Mouse (Mus musculus): ENCODE measurements around the gene Prpf38b.

The Prpf38b gene

DNA sequence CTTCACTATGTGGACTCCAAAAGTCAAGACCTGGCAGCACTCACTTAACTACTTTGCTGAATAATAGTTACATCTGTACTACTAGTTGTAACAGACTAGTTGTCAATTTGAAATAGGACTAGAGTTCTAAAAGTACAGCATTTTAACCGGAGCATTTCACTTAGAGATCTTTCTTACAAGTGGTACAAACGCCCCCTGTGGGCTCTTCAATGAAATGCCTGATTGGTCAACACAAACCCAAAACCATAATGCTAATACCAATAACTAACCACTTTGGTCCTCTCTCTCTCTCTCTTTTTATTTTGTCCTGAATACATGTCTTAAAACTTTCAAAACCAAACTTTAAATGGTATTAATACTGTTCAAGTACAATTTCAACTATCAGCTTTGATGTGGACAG lies 9.5 kb downstream of the Prpf38b start:
- CTCF ChIA-PET, result no interaction called here

DNA sequence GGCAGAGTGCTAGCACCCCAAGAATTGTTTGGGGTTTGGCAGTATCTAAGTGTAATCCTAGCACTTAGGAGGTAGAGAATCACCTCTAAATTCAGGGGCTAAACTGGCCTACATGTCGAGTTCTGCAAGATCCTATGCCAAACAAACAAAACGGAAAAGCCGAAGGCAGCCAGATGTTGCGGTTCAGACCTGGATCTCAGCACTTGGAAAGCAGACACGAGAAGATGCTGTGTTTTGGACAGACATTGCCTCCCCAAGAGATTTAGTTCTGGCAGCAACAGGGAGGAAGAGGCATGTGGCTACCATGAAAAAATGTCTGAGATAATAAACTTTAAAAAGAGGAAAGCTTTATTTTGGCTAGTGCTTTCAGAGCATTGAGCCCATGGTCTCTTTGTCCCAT lies 10.8 kb downstream of the Prpf38b start:
- CTCF ChIA-PET, result interaction anchor here (1.0 kb wide), 1 partner anchor 8 kb away, joined by 4 read pairs; no protein-coding TSS in a partner anchor

DNA sequence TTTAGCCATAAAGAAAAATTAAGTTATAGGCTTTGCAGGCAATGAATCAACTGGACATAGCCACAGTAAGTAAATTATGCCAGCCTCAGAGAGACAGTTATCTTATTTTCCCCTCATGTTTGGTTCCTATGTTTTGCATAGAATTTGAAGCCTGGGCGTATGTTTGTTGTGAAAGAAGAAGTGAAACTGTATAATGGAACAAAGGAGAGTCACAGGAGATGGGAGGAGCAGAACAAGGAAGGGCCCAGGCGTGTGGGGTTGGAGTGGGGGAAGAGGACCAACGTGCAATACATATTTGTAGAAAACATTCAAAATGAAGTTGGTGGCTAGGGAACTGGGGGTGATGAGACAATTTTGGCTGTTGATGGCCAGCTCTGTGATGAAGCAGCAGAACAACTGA lies 11.4 kb downstream of the Prpf38b start:
- CTCF ChIA-PET, result interaction anchor here (1.0 kb wide), 1 partner anchor 9 kb away, joined by 4 read pairs; no protein-coding TSS in a partner anchor

DNA sequence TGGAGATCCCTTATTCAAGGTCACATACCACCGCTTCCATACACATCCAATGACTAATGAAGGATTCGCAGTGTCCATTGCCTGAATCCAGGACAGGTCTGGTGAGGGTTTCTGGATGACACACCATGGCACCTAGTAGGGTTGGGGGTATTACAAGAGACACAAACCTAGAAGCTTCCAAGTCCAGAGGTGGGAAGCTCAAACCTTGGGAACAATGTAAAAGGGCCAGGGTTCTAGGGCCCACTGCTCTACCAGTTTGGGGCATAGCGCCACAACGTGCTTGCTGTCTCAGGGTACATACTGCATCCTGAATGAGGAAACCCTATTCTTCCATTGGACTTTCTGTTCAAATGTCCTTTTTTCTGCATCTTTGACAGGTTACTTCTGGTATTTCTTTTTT lies 12.9 kb downstream of the Prpf38b start:
- CTCF ChIA-PET, result interaction anchor here (1.0 kb wide), 1 partner anchor 24 kb away, joined by 3 read pairs; no protein-coding TSS in a partner anchor

DNA sequence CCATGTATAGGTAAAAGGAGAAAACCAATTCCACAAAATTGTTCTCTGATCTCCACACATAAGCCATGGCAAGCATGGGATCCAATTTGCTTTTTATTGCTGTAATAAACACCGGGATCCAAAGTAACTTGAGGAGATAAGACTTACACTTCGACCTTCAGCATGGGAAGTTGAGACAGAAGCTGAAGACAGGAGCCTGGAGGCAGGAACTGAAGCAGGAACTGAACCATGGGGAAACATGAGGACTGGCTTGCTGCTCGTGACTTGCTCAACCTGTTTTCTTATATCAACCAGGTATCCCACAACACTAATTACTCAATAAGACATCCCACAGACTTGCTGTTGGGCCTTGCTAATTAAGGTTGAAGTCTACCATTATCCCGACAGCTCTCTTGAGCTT lies 18.6 kb downstream of the Prpf38b start:
- CTCF ChIA-PET, result no interaction called here

DNA sequence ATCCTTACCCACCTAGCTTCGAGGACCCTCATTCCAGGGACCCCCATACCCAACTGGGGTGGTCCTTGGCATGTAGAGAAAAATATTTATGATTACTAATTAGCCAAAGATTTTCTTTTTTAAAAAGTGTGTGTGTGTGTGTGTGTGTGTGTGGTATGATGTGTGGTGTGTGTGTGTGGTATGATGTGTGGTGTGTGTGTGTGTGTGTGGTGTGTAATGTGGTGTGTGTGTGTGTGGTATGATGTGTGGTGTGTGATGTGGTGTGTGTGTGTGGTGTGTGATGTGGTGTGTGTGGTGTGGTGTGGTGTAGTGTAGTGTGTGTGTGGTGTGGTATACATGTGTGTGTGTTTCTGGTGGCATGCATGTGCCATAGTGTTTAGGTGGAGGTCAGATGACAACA lies 19.4 kb downstream of the Prpf38b start:
- CTCF ChIA-PET, result interaction anchor here (0.6 kb wide), 1 partner anchor 11 kb away, joined by 3 read pairs; no protein-coding TSS in a partner anchor

DNA sequence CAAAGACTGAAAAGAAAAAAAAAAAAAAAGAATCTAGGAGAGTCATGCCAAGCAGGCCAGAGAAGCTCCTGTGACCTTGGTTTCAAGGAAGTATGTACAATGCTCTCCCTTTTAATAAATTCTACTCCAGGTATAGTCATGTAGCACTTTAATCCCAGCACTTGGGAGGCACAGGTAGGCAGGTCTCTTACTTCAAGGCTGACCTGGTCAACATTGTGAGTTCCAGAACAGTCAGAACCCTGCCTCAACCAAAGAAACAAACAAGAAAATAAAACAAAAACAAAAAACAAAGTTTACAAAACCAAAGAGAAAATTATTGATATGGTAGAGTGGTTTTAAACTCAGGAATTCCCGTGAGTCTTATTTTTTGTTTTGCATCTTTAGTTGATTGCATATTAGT lies 21.6 kb downstream of the Prpf38b start, which contains the start of gene Fndc7:
Fndc7 (minus strand) TSS at position 101 of the 400 bp plus-strand sequence.
- CTCF ChIA-PET, result interaction anchor here (0.5 to 0.6 kb wide), 2 partner anchors 8 to 72 kb away, joined by 4 to 11 read pairs; no protein-coding TSS in a partner anchor

DNA sequence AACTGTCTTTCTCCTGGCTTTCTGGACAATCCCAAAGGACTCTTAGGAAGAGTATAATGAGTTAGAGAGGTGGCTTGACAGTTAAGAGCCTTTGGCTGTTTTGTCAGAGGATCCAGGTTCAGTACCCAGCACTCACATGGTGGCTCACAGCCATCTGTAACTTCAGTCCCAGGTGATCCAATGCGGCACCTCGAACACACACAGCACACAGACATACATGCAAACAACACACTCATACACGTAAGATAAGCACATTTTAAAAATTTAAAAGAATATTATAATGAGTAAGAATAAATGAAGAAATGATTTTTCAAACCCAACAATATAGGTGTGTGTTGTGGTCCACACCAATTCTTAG lies 23.9 kb downstream of the Prpf38b start:
- CTCF ChIA-PET, result no interaction called here

DNA sequence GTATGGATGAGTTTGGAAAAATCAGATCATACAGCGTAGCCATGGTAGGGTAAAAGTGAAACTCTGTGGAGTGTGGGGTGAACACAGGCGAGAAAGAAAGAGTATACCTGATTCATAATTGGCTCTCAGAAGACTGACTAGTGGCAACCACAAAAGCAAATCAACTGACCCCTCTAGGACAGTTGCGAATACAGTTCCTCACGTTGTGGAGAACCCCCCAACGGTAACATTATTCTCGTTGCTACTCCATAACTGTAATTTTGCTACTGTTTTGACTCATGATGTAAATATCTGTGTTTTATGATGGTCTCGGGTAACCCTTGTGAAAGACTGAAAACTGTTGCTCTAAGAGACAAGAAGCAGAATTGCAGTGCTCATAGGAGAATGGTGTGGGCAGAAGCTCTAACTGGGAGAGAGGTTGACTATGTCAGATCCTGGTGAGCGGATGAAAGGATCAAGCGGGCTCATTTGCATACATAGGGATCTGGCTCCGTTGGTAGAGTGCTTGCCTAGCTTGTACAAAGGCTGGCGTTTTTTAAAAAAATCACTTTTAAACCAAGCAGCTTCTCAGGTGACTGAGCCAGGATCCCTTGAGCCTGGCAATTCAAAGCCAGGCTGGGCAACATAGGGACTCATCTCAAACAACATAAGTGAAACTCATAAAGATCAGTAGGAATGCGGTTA lies 24.5 kb downstream of the Prpf38b start:
- CTCF ChIA-PET, result no interaction called here

DNA sequence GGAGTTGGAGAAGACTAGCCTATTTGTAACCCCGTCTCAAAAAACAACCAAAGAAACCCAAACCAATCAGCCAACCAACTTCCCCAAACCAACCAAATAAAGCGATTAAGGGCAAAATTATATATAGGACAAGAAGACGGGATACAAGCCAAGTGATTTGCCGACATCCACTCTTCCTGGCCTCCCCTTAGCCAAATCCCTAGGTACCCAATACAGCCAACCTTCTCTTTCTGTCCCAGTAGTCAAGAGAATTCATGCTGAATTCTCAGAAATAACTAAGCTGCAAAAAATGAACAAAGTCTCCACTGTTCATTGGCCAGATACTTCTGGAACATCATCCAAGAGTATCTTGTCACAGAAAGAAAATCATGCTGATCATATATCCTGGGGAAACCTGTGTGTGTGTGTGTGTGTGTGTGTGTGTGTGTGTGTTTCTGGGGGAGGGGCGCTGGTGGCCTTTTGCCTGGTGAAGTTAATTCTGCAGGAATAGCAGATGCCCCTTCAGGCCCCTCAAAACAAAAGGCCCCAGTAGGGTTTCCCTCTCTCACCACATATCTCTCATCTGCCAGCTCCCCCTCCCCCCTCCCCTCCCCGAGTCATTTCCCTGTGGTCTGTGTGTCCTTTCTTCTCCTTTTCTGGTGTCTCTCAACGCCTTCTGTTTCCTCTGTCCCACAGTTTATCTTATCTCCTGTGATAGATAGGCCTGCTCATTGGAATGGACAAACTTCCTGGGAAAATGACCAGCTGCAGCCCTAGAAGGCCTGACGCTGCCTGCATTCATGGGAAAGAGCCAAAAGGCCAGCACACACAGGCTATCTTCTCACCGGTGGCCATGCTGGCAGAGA lies 25.6 kb downstream of the Prpf38b start:
- CTCF ChIA-PET, result interaction anchor here (0.6 kb wide), 3 partner anchors 10 to 556 kb away, joined by 5 to 17 read pairs (median 6); no protein-coding TSS in a partner anchor

DNA sequence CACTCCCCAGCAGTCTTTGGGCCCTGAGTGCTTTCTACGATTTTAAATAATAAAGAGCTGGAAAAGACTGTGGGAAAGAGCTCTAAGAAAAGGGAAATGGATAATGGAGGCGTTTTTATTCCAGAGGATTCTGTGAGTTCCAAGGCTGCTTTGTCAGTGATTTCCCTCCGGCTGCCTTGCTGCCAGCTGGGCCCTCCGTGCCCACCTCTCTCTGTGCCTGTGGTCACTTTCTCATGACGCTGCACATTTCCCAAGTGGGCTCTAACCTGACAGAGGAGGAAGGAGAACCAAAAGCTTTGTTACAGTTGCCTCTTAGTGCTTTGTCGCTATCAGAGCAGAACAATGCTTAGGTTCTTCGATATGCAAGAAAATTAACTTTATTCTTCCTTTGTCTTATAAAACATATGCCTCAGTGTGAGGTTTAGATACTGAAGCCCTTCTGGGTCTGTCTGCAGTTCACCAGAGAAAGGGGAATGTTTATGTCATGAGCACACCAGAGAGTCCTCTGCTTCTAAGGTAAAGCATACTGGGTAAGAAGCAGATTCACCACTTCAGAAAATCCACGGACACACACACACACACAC lies 26.7 kb downstream of the Prpf38b start:
- CTCF ChIA-PET, result interaction anchor here (0.6 to 0.7 kb wide), 2 partner anchors 297 to 327 kb away, joined by 5 to 6 read pairs; no protein-coding TSS in a partner anchor

DNA sequence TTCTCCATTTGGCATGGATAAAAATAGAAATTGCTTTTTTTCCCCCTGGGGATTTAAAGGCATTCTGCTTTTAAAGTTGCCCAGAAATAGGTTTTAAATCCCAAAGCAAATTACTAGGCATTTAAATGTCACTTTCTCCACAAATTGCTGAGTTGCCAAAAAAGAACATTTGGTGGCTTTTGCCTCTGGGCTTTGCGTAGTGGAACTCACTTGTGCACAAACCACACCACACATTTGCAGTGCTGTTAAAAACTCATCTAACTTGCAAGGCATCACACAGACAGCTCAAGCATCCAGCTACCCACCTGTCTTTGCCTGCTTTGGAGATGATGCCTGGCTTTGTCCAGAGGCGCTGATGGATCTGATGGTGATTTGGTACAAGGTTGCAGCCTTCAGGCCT lies 28.5 kb downstream of the Prpf38b start:
- CTCF ChIA-PET, result interaction anchor here (0.5 kb wide), 1 partner anchor 23 kb away, joined by 6 read pairs; no protein-coding TSS in a partner anchor

DNA sequence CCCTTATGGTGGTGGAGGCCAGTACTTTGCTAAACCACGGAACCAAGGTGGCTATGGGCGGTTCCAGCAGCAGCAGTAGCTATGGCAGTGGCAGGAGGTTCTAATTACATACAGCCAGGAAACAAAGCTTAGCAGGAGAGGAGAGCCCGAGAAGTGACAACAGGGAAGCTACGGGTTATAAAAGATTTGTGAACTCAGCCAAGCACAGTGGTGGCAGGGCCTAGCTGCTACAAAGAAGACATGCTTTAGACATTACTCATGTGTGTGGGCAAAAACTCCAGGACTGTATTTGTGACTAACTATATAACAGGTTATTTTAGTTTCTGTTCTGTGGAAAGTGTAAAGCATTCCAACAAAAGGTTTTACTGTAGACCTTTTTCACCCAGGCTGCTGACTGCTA lies 29.7 kb downstream of the Prpf38b start:
- CTCF ChIA-PET, result interaction anchor here (0.6 kb wide), 1 partner anchor 10 kb away, joined by 3 read pairs; no protein-coding TSS in a partner anchor

DNA sequence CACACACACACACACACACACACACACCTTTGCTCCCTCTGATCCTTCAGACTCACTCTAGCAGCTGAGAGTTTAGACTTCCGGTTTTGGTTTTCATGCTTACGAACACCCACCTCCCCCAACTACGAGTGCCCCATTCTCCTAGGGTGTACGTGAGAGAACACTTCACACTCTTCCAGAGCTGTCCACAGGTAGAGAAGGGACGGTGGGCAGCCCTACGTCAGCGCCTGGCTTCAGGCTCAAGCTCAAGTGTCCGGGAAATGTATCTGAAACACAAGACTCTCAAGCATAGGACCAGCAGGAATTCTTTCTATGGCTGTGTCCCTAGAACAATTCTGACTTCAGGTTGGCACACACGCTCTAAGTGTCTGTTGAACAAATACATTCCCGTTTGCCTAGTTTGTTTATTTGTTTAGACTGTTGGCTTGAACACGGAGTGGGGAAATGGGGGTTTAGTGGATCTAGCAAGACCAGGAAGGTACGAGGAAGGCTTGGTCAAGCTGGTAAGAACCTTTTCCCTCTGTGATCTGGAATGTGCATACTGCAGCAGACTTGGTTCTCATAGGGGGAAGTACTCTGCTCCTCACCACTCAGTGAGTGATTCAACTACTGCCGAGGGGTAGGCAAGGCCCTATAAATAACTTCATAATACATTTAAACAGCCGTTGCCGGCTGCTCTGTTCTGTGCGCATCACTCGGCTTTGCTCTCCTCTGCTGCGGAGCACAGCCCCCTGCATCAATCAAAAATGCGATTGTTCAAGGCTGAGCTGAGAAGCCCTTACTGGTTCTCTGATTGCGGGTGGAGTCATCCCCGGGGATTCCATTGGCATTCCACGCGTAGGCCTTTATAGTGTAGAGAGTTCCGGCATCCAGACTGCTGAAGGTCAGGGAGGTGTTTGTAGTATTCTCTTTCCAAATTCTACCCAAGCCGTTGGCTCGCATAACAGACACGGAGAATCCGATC lies 30.7 kb downstream of the Prpf38b start:
- CTCF ChIA-PET, result interaction anchor here (0.6 kb wide), 1 partner anchor 11 kb away, joined by 3 read pairs; no protein-coding TSS in a partner anchor

DNA sequence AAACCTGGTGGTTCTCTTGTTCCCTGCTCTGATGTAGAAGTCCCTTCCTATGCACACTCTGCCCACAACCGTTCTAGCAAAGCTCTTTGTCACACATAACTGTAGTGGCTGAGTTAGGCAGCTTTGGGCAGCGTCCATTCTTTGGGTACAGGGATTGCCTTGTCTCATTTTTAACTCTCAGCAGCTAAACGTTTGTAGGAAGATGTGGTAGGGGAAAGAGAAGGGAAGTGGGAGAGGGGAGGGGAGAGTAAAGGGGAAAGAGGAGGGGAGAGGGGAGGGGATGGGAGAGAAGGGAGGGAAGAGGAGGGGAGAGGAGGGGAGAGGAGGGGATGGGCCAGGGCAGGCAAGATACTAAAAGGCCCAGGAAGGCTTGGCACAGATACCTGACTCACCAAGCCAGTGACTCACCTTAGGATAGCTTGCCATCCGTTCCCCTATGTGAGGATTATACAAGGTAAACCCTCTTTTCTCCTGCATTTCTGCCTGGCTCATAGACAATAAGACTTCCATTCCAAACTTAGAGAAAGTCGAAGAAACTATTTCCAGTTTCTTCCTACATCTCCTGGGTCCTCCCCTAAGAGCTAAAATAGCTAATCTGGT lies 31.6 kb downstream of the Prpf38b start:
- CTCF ChIA-PET, result no interaction called here

DNA sequence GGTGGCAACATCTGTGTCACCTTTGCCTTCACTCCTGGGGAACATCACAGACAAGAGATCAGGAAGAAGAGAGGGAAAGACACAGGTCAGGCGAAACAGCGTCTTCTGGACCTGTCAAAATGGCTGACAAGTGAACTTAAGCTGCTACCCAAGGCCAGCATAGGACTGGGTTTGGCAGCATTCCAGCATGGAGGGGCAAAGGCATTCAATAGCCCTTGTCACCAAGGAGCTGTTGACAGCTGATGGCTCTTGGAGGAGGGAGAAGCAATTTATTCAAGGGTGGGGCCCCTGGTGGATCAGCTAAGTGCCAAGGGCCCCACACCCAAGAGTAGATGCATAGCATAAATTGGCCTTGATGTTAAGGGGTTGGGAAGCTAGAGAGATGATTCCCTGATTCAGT lies 32.4 kb downstream of the Prpf38b start:
- CTCF ChIA-PET, result no interaction called here

DNA sequence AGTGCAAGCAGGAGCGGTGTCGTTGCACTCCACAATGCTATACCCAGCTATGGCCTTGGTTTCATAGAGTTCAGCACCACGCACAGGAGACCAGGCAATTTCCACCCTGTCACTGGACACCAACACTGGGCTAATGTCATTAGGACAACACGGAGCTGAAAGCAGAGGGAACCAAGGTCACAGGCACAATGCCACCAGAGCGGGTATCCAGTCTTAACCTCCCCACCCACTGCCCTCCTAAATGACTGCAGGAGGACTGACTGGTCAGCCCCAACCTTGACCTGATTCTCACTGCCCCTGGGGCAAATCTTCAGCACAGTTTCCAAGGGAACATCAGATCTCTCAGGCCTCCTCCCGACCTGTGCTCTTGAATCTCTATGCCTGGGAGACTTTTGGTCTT lies 40.9 kb downstream of the Prpf38b start:
- CTCF ChIA-PET, result no interaction called here

DNA sequence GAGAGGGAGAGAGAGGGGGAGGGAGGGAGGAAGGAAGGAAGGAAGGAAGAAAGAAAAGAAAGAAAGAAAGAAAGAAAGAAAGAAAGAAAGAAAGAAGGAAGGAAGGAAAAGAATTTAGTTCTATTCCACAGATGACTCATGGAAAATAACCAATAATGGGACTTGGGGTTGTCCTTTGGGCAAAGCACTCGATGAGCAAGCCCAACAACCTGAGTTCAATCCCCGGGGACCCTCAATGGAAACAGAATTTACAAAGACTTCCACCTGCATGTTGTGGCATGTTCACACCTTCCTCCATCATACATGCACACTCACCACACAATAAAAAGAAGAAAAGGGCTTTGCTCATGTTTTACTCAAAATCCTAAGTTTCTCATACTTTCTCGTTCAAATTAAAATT lies 44.1 kb downstream of the Prpf38b start:
- CTCF ChIA-PET, result no interaction called here

DNA sequence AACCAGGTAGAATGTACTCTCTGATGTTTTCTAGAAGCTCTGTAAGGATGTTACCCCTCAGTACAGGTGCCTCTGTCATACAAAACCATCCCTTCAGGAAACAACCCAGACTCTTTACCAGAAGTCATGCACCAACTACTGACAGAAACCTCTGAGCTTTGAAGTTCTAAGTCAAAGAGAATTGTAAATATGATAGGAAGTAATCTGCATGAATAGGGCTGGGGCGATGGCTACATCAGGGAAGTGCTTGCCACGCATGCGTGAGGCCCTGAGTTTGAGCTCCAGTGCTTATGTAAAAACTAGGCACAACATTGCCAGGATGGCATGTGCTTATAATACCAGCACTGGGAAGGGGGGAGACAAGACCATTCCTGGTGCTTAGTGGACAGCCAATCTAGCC lies 45.9 kb downstream of the Prpf38b start:
- CTCF ChIA-PET, result no interaction called here

DNA sequence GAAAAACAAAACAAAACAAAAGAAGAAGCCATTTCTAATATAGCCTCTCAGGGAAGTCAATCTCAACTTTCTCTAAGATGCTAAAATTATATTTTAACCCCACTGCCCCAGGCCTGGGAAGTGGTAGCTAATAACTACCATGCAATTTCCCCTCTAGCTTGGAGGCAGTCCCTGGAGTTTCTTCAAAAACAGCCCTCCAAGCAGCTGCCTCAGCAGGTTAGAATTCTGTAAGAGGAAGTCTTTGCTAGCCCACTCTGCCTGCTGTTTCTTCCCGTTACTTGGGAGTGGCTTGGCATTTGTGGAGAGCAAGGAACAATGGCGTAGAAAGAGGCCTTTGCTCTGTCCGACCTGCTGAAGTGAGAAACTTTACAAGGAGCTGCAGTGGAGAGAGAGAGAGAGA lies 46.4 kb downstream of the Prpf38b start:
- CTCF ChIA-PET, result no interaction called here

DNA sequence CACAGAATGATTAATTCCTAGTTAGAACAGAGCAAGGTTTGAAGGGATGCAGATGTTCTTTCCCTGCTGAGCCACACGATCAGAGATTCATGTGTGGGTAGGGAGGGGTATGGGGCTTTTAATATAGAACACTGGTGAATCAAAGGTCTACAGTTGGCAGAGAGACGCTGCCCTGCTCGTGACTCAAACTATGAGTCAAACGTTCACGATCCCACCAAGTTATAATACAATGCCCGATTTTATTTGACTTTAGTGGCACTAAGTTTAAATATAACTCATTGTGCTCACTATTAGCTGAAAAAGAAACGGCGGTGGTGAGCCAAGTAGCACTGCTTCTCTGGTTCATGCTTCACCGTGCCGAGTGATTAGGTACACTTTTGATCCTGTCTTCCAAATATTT lies 48.4 kb downstream of the Prpf38b start:
- CTCF ChIA-PET, result interaction anchor here (0.7 kb wide), 1 partner anchor 9 kb away, joined by 9 read pairs; no protein-coding TSS in a partner anchor

Measured in spleen, embryonic (tissue).